Mouse (Mus musculus): ENCODE measurements around the gene Mymk.

The Mymk gene

DNA sequence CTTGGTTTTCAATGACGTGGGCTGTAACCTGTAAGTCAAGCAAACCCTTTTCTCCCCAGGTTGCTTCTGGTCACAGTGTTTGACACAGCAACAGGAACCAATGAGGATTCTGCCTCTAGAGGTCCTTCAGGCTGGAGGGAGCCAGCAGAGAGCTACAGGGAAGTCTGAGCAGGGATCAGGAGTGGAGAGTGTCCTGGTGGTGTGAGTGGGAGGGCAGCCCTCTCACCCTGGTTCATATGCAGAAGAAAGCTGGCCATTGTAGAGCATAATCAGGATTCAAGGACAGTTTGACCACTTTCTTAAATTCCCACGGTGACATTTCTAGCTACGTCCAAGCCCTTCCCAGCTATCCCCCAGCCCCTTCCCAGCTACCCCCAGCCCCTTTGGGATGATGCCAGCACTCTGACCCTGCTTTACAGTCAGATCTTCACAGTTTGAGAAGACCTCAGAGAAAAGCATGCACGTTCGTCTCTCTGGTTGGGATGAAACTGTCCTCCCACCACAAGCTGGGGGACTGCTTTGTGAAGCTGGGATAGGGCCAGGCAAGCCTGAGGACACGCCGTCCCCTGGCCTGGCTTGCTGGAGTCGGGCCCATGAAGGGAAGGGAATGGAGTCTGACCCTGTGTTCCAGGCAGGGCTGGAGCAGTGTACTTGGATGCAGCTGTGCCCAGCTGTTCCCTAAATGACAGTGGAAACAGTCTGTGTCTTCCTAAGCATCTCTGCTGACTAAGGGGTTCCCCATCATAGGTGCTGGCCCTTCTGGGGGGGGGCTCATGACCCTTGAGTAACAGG is 25.8 kb downstream of the Mymk start:
- ChIA-PET CTCF (interaction anchor here in 3 of 4 experiments (0.6 to 1.3 kb wide), 7 partner anchors 79 to 392 kb away, joined by 3 to 4 read pairs (median 3); no protein-coding TSS in a partner anchor), POLR2A (no interaction called here)

DNA sequence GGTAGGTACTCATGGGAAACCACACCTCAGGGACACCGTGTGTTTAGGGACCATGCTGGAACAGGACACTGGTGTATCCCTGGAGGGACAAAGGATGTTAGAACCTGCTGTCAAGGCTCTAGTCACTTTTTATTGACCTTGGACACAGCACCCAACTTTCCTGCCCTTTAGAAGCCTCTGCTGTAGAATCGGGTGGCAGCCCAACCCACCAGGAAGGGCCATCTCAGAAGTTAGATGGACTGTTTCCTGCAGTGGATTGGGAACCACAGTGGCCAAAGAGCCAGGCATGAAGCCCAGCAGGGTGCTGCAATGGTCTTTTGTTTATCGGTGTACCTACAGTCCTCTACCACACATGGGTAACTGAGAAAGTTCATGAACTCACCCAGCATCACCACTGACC is 27.3 kb downstream of the Mymk start:
- CTCF ChIA-PET, result interaction anchor here in 3 of 4 experiments (1.2 to 8.7 kb wide), 6 partner anchors 27 to 383 kb away, joined by 3 to 99 read pairs (median 7); partner anchors contain the start of gene Vav2 (in 1 of the 3)
- POLR2A ChIA-PET, result interaction anchor here in 2 of 4 experiments (0.9 to 1.6 kb wide), 3 partner anchors 27 to 408 kb away, joined by 3 to 4 read pairs (median 4); no protein-coding TSS in a partner anchor

DNA sequence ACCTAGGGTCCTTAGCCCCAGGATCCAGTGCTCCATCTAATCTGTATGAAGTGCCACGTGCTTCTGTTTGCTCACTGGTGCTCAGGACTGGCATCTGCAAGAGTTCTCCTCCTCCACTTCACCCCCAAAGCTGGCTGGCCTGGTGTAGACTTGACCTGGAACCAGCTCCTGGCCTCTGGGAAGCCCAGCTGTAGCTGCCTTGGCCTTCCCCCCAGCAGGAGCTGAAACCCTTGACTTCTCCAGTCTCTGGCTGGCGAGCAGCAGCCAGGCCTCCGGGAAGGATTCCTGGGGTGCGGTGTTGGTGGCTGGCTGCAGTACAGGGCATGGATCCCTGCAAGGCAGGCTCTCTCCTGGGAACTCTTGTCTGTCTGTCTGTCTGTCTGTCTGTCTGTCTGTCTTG is 27.8 kb downstream of the Mymk start:
- ChIA-PET CTCF (interaction anchor here (0.6 to 8.7 kb wide), 26 partner anchors 11 to 398 kb away, joined by 3 to 99 read pairs (median 3); partner anchors contain the start of genes Sardh (in 2 of the 4), Brd3os (in 1 of the 4), Mymk (in 1 of the 4) and Slc2a6 (in 1 of the 4)), POLR2A (interaction anchor here in 1 of 4 experiments (1.0 to 1.6 kb wide), 3 partner anchors 26 to 440 kb away, joined by 3 to 4 read pairs (median 4); partner anchors contain the start of gene Agpat2)

DNA sequence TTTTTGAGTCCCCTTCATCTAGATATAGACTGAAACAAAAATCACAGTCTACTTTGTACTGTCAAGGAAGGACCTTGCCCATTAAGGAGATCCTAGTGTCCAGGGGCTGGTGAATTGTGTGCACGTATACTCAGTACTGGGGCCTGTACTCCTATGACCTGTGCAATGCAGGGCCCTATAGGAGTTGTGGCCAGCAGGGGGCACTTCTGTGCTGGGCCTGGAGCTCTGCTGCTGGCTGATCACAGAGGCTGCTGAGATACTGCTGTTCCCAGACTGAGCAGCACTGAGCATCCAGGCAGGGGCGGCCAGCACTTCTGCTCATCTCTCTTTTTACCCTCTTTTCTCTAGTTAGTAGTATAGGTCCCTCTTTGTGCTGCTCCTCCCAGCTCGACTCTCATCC is 28.5 kb downstream of the Mymk start:
- CTCF ChIA-PET, result interaction anchor here (0.6 to 8.7 kb wide), 31 partner anchors 10 to 1221 kb away, joined by 3 to 99 read pairs (median 3); partner anchors contain the start of genes Sardh (in 2 of the 4), Slc2a6 (in 2 of the 4), Brd3os (in 1 of the 4) and Mymk (in 1 of the 4)
- POLR2A ChIA-PET, result interaction anchor here in 1 of 4 experiments (1.0 to 1.6 kb wide), 4 partner anchors 16 to 439 kb away, joined by 3 to 4 read pairs (median 4); partner anchors contain the start of genes Agpat2 and Slc2a6

DNA sequence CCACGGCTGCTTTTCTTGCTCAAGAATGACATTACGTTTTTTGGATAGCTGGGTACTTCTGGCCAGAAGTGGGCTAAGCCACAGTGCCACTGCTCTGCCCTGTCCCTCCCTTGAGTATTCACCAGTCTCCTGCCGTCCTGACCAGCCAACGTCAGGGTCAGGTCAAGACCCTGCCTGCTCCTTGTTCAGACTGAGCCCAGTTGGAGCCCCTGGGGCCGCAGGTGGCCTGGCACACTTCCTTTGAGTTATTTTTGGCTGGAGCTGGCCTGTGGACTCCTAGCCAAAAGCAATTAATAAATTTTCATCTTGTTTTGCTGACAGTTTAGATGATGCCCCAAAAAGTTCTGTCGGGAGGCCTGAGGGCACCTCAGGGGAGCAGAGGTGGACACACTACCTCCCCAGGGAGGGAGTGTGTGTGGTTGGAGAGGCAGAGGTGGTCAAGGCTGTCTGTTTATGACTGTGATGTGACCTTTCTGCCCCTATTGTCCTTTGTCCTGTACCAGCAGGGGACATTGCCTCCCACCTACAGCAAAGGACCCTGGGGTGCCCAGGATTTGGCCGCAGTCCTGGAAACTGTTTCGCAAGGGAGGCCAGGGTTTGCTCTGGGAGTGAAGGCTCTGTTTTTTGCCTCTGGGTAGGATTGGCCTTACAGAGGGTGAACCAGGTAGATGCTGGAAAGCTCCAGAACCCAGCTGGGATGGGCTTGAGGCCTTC is 29.7 kb downstream of the Mymk start:
- CTCF ChIA-PET, result interaction anchor here in 3 of 4 experiments (0.7 to 8.7 kb wide), 10 partner anchors 24 to 386 kb away, joined by 3 to 99 read pairs (median 4); partner anchors contain the start of gene Fam163b (in 1 of the 3)
- POLR2A ChIA-PET, result interaction anchor here in 1 of 4 experiments (0.7 kb wide), 1 partner anchor 438 kb away, joined by 4 read pairs; the partner anchor contains the start of gene Agpat2

DNA sequence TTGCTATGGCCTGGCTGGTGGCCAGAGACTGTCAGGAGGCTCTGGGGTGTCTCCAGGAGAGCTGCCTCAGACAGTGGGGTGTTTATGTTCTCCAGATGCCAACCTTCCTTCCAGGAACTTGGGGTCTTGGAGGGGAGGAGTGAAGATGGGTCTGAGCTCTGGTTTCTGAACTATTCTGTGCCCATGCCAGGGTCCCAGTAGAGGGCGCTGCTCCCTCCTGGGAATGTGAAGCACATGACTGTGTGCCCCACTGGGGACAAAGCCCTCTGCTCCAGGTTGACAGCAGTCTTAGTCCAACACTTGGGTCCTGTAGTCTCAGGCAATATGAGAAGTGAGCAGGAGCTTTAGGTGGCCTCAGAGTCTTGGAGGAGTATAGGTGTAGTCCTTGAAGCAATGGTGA is 32.7 kb downstream of the Mymk start:
- POLR2A ChIA-PET, result interaction anchor here in 3 of 4 experiments (0.5 to 2.1 kb wide), 15 partner anchors 12 to 696 kb away, joined by 3 to 7 read pairs (median 3); partner anchors contain the start of genes Slc2a6 (in 1 of the 3) and Surf6 (in 1 of the 3)
- CTCF ChIA-PET, result interaction anchor here (0.5 to 8.7 kb wide), 63 partner anchors 8 to 714 kb away, joined by 3 to 99 read pairs (median 4); partner anchors contain the start of genes Slc2a6 (in 3 of the 4), Adamts13 (in 1 of the 4) and Agpat2 (in 1 of the 4)

DNA sequence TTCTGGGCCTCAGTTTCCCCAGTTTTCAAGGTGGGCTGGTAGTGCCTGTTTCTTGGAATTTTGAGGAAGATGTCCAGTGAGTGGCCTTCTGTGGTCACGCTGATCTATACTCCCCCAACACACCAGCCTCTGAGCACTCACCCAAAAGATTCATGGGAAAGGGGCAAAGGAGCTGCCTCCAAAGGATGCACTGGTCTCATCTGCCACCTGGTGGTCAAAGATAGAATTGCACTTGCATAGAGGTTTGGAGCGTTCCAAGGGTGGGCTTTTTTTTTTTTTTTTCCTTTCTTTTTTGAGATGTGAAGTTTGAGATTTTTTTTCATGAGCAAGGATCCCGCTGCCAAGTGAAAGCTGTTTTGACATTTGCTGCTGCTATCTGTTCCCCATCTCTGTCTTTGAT is 33.4 kb downstream of the Mymk start:
- ChIA-PET CTCF (interaction anchor here (0.5 to 8.7 kb wide), 80 partner anchors 8 to 713 kb away, joined by 3 to 99 read pairs (median 4); partner anchors contain the start of genes Slc2a6 (in 3 of the 4), Adamts13 (in 1 of the 4), Agpat2 (in 1 of the 4) and Surf6 (in 1 of the 4)), POLR2A (interaction anchor here (0.6 to 2.1 kb wide), 24 partner anchors 11 to 695 kb away, joined by 3 to 7 read pairs (median 4); partner anchors contain the start of genes Surf1 (in 2 of the 4), Surf2 (in 2 of the 4), Slc2a6 (in 1 of the 4) and Surf6 (in 1 of the 4))

DNA sequence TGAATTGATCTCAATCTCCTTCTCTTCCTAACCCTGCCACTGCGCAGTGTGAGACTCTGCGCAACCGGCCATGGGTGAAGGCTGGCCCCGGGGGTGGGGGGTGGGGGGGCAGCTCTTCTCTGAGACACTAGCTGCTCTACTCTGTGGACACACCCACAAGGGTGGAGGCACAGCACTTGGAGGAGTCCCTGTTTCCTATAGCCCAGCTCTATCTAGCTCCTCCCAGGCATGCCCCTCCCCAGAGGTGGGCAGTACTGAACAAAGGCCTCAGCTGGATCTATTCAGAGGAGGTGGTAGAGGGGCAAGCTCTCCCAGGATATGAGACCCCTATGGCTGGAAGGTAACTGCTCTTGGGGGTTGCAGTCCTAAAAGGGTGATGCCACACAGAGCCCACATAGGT is 35.0 kb downstream of the Mymk start:
- ChIA-PET POLR2A (no interaction called here), CTCF (interaction anchor here in 3 of 4 experiments (0.7 to 8.7 kb wide), 9 partner anchors 9 to 209 kb away, joined by 3 to 99 read pairs (median 12); partner anchors contain the start of gene Slc2a6 (in 1 of the 3))

DNA sequence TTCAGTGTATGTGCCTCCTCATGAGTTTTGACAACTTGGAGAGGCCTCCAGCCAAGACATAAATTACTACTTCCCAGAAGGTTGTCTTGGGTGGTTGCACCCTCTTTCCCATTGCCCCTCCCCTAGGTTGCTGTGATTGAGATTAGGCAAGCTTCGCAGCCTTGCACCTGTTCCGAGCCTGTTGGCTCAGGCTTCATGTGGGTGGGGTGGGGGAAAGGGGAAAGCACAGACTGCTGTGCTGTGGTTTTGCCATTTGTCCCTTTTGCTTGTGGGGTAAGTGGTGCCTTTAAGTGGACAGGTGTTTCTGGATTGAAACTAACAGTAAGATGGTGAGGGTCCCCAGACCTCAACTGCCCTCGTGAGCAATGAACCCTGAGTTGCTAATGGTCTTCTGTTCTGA is 36.0 kb downstream of the Mymk start:
- ChIA-PET POLR2A (interaction anchor here in 1 of 4 experiments (0.9 kb wide), 1 partner anchor 400 kb away, joined by 3 read pairs; no protein-coding TSS in a partner anchor), CTCF (interaction anchor here in 2 of 4 experiments (5.8 to 8.7 kb wide), 2 partner anchors 18 to 199 kb away, joined by 62 to 99 read pairs; no protein-coding TSS in a partner anchor)

DNA sequence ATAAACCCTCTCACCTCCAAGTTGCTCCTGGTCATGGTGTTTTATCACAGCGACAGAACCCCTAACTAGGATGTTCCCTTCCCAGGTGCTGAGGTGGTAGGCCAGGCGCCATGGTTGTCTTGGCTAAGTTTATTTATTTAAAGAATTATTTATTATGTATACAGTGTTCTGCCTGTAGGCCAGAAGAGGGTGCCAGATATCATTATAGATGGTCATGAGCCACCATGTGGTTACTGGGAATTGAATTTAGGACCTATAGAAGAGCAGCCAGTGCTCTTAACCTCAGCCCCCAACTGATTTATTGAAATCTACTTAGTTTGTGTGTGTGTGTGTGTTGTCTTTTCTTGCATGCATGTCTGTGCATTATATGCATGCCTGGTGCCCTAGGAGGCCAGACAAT is 39.6 kb downstream of the Mymk start:
- ChIA-PET CTCF (interaction anchor here (0.7 to 1.8 kb wide), 4 partner anchors 14 to 42 kb away, joined by 3 to 13 read pairs (median 4); no protein-coding TSS in a partner anchor), POLR2A (interaction anchor here in 2 of 4 experiments (0.7 to 2.2 kb wide), 4 partner anchors 15 to 397 kb away, joined by 3 to 9 read pairs (median 3); partner anchors contain the start of genes Med22 (in 1 of the 2) and Rpl7a (in 1 of the 2))

DNA sequence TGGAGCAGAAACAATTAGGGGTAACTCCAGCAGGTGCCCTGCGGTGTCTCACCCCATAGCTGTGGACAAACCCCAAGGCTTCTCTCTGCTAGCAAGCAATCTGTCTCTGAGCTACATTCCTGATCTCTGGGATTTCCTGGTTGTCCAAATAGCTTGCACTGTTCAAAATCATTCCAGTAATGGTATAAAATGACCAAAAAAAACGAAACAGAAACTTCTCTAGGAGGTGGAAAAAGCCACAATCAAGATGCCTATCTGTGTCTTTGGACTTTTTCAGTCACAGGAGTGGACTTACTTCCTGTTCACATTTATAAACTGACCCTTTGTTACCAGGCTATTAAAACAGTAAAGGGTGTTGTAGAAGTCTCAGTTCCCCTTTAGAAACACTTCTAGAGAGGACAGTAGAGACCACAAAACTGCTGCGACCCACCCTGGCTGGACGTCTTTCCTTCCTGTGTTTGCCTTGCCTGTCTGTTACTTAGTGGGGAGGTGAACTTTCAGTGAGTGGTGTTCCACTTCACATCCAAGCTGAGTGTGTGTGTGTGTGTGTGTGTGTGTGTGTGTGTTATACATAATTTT is 43.5 kb downstream of the Mymk start:
- POLR2A ChIA-PET, result interaction anchor here in 3 of 4 experiments (0.5 to 2.8 kb wide), 15 partner anchors 9 to 952 kb away, joined by 3 to 19 read pairs (median 4); partner anchors contain the start of gene Surf6 (in 1 of the 3)

DNA sequence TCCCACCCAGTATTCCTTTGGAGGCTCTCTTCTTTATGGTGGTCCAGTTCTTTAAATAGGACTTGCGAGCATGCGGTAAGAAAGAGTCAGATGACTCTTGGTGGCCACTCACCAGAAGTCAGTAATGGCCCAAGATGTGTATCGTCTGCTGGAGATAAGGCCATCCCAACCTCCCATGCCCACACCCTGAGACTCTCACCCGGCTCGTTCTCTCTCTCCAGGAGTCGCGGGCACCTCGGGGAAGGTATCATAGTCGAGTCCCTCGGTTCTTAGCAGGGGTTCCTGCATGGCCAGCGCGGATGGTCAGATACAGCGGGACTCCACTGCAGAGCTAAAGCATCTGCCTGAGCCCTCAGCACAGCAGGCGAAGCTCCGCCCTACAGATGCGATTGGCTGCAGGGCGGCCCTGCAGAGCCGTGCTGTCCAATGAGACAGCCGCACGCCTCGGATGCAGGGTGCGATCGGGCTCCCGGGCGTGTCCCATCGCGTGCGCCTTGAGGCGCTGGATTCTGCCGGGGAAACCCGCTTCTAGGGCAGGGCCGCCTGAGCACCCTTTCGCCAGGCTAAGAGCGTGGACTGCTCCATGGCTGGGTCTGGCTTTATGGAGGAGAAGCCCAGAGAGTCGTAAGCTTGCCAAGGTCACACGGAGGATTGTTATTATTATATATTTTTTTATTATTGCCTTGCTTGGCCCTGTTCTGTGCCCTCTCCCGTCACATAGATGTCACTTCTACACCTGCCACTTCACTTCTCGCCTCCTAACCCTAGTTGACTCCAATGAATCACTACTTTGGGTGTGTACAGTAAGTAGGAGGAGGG is 44.2 kb downstream of the Mymk start, which contains the start of gene Slc2a6:
Gene Slc2a6, minus strand, starts transcription at position 381 of the 819 bp plus-strand sequence.
- ChIA-PET CTCF (interaction anchor here (0.6 to 5.7 kb wide), 16 partner anchors 10 to 788 kb away, joined by 3 to 35 read pairs (median 6); no protein-coding TSS in a partner anchor), POLR2A (interaction anchor here in 3 of 4 experiments (0.5 to 2.8 kb wide), 23 partner anchors 9 to 952 kb away, joined by 3 to 19 read pairs (median 3); partner anchors contain the start of gene Surf6 (in 2 of the 3))

More for the DNA sequence above, 43.5 kb downstream of the Mymk start:
- CTCF ChIA-PET, result interaction anchor here (0.6 to 5.7 kb wide), 16 partner anchors 10 to 787 kb away, joined by 3 to 35 read pairs (median 4); no protein-coding TSS in a partner anchor

DNA sequence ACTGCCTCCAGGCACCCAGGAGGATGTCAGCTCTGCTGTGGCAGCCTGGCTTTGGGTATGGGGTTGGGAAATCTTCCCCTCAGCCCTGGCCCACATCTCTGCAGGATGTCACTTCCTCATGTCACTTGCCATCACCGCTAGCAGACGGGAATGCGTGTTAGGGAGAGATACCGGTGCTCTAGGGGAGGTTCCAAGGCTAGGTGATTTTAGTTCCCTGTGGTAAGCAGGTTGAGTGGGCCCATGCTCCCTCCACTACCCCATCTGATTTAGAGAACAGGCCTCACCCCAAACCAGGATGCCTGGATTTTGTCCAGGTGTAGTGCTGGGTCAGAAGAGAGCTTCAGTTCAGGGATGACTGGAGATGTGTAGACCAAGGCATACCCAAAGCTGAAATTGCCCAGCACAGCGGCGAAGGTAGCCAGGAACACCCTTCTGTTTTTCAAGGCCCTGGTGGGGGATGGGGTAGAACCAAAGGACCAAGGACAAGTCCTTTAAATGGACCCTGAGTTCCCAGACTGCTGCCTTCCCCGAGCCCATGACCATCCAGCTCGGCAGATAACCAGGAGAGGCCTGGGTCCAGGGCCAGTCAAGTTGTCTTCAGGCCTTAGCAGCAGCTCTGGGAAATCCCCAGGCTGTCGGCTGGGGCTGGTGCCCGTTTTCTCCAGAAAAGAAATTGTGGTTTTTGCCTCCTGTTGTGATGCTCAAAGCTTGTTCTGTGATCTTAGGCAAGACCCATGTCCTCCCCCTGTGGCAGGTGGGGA is 44.9 kb downstream of the Mymk start:
- ChIA-PET CTCF (interaction anchor here (0.9 to 5.7 kb wide), 14 partner anchors 9 to 210 kb away, joined by 3 to 35 read pairs (median 6); no protein-coding TSS in a partner anchor), POLR2A (interaction anchor here in 3 of 4 experiments (0.6 to 2.8 kb wide), 20 partner anchors 8 to 391 kb away, joined by 3 to 19 read pairs (median 3); partner anchors contain the start of gene Surf6 (in 2 of the 3))

DNA sequence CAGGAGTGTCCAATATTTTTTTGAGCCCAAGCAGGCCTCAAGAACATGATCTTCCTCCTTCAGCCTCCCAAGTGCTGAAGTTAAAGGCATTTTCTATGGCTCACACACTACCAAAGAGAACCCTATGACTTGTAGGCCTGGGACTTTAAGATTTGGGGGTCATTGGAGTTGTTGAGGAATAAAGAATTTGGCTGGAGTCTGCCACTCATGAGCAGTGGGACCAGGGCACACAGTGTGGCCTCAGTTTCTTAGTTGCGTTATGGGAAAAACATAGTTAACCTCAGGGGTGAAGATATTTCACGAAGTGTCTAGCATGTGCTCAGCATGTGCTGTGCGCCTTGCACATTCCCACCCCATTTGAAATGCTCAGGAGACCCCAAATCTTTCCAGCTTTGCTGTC is 45.6 kb downstream of the Mymk start:
- ChIA-PET POLR2A (interaction anchor here in 1 of 4 experiments (2.3 to 2.8 kb wide), 2 partner anchors 9 to 13 kb away, joined by 7 to 19 read pairs; no protein-coding TSS in a partner anchor), CTCF (interaction anchor here in 3 of 4 experiments (0.9 to 5.7 kb wide), 6 partner anchors 8 to 379 kb away, joined by 3 to 35 read pairs (median 14); no protein-coding TSS in a partner anchor)

DNA sequence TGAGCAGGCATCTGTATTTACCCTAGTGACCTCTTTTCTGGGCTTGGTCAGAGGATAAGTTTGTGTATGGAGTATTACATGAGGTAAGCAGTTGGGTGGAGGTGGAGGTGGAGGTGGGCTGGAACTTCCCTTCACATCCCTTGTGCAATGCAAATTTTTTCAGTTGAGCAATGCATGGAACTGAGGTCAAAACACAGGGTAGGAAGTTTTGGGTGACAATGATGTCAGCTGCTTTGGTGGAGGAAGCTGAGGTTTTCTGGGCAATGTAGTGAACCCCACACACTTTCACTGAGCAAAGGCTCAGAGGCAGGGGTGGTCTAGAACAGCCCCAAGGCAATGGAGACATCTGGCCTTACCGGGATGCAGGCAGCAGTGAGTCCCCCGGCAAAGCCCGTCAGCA is 46.4 kb downstream of the Mymk start:
- ChIA-PET POLR2A (interaction anchor here in 2 of 4 experiments (0.6 to 1.5 kb wide), 3 partner anchors 8 to 537 kb away, joined by 3 to 5 read pairs (median 4); no protein-coding TSS in a partner anchor), CTCF (interaction anchor here (0.9 to 5.7 kb wide), 8 partner anchors 7 to 378 kb away, joined by 3 to 26 read pairs (median 4); no protein-coding TSS in a partner anchor)
